Mouse (Mus musculus): ENCODE data around the gene Ubqln4. TPM values are rescaled to one million over a fixed set of nuclear protein-coding genes. Genes with fewer than 3 reads are reported as not detected.
"Not testable (repeated sequence)": the region's sequence is repeated elsewhere in the genome, so short reads cannot be mapped to it uniquely, and the experiment has no call there.

The Ubqln4 gene
- polyA plus RNA-seq, 1 experiment from 2014 or later = 45.9 TPM

DNA sequence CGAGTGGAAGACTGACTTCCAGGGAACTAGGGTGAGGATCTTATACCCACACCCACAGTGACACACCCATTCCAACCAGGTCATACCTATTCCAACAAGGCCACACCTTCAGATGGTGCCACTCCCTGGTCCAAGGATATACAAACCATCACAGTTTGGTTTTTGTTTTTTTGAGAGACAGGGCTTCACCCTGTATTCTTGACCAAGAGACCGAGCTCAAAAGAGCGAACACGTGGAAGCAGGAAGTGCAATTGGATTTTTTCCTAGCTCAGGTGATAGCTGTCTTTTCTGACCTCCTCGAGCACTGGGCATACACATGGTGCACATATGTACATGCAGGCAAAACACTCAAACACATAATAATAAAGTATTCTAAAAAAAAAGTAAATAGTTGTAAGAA is 24.3 kb downstream of the Ubqln4 start:
- ATAC-seq (replicated peaks); H3K27me3 ChIP-seq (replicated peaks); H3K9ac ChIP-seq; H3K4me3 ChIP-seq; H3K27ac ChIP-seq; H3K4me2 ChIP-seq; H3K36me3 ChIP-seq (replicated peaks); H3K9me3 ChIP-seq: not testable (repeated sequence)
- peaks cover 19% of the 10 kb centered on the region for H3K4me1 ChIP-seq
- 87% methylated on average over 5 of the region's 5 CpGs for WGBS

DNA sequence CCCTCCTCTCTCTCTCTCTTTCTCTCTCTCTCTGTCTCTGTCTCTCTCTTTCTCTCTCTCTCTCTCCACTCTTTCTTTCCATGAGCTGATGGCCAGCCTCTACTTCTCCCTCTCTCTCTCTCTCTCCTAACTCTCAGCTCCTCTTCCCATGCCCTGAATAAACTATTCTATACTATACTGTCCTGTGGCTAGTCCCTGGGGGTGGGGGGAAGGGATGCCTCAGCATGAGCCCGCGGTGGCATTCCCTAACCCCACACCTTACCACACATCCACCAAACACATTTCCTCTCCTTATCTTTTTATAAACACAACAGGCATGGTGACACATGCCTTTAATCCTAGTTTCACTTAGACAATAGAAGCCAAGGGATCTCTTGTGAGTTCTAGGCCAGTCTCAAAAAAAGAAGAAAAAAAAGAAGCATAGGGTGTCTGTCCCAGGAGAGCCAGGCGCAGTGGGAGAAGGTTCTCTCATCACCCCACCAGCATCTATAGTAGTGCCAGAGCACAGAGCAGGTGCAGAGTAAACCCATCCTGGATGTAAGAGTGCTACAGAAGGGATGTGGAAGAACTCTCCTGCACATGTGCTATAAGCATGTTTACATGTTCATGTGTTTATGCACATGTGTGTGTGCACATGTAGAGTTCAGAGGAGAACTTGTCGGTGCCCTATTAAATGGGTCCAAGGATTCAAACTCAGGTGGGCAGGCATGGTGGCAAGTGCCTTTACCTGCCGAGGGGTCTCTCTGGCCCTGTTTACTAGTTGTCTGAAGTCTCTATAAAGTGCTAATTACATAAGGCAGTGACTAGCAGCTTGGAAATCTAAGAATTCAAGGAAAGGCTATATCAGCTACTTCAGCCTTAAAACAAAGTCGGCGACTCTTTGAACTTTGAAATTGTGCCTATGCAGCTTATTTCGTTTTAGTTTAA is 25.2 kb downstream of the Ubqln4 start:
- no peaks in the 10 kb centered on the region for H3K9me3 ChIP-seq
- peak; percentile 31; the same call in 1 of the 2 replicates for ATAC-seq (replicated peaks)
- H3K4me3 ChIP-seq = peak overlapping the region; percentile 78
- no peaks in the 10 kb centered on the region for H3K27me3 ChIP-seq (replicated peaks)
- 56% methylated on average over 8 of the region's 8 CpGs for WGBS
- H3K36me3 ChIP-seq (replicated peaks) = peaks cover 5% of the 10 kb centered on the region; the same call in 1 of the 2 replicates
- H3K4me2 ChIP-seq = peak overlapping the region; percentile 71
- H3K9ac ChIP-seq = peak overlapping the region; percentile 93; the same call in 1 of the 2 replicates
- H3K4me1 ChIP-seq = peaks cover 19% of the 10 kb centered on the region
- H3K27ac ChIP-seq = no peak overlapping the region

DNA sequence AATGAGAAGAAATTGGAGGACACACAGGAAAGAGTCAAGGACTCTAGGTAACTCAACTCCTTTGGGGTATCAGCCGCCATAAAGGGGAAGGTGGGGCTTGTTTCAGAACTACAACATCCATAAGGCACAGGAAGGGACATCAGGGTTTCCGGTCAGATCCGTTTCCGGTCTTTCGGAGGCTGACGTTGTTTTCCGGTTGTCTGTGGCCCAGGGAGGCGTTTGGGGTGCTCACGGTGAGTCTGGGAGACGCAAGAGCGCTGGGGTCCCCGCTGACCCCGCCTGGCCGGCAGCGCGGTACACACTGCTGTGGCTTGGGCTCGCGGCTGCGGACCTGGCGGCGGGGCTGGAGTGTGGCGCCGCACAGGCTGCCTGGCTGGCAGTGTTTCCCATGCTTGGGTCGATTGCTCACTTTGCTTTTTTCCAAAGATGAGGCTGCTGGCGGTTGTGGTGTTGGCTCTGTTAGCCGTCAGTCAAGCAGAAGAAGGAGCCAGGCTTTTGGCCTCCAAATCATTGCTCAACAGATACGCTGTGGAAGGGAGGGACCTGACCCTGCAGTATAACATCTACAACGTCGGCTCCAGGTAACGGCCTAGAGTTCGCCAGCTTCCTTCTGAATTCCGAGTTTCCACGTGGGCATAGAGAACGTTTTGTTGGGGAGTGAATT is 26.0 kb downstream of the Ubqln4 start:
- H3K9me3 ChIP-seq = no peaks in the 10 kb centered on the region
- H3K4me1 ChIP-seq = peaks cover 19% of the 10 kb centered on the region
- H3K27me3 ChIP-seq (replicated peaks) = no peaks in the 10 kb centered on the region
- H3K36me3 ChIP-seq (replicated peaks) = peaks cover 5% of the 10 kb centered on the region; the same call in 1 of the 2 replicates
- ATAC-seq (replicated peaks) = peak; percentile 90
- peak overlapping the region; percentile 71 for H3K4me2 ChIP-seq
- H3K4me3 ChIP-seq = peak overlapping the region; percentile 78
- H3K27ac ChIP-seq = peak overlapping the region; percentile 61; the same call in 1 of the 2 replicates
- WGBS = under 1% methylated on average over 34 of the region's 34 CpGs
- H3K9ac ChIP-seq = peak overlapping the region; percentile 93

DNA sequence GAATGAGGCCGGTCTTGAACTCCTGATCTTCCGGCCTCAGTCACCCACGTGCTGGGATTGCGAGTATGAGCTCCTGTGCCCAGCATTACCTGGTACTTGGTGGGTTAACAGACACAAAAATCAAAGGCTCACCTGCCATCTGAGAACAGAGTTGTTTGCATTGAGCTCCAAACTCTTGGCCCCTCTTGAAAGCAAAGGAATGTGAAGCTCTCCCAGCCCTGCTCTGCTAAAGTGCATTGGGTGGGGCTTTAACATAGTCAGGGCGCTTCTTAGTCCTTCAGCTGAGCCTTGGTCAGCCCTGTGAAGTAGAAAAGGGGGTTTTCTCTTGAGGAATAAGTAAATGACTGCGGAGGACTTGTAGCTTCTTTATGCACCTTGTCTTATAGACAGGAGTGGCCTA is 32.2 kb downstream of the Ubqln4 start:
- 97% methylated on average over 6 of the region's 6 CpGs for WGBS
- no peak overlapping the region for H3K4me3 ChIP-seq
- H3K9ac ChIP-seq = no peak overlapping the region
- peaks cover 31% of the 10 kb centered on the region; the same call in 1 of the 2 replicates for H3K36me3 ChIP-seq (replicated peaks)
- peaks cover 6% of the 10 kb centered on the region for H3K4me1 ChIP-seq
- no peak overlapping the region for H3K4me2 ChIP-seq
- no peak overlapping the region for H3K27ac ChIP-seq
- H3K27me3 ChIP-seq (replicated peaks) = no peaks in the 10 kb centered on the region
- ATAC-seq (replicated peaks) = no peak
- H3K9me3 ChIP-seq = no peaks in the 10 kb centered on the region

DNA sequence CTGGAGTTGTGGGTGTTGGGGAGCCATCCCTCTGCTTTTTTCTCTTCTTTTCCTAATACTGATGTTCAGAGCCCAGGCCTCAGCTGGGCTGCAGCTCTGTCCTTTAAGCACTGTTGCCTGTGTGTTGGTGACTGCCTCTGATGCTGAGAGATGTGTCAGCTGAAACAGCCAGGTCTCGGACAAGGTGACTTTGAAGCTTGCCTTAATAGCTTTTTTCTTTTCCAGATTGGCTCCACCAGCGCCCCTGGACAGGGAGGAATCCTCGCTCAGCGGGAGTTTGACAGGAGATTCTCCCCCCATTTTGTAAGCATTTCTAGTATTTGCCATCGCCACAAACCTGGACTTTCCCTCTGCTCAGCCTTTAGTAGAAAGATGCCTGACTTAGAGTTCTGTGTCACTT is 33.1 kb downstream of the Ubqln4 start:
- no peak overlapping the region for H3K4me3 ChIP-seq
- H3K27me3 ChIP-seq (replicated peaks) = no peaks in the 10 kb centered on the region
- H3K9me3 ChIP-seq = no peaks in the 10 kb centered on the region
- H3K36me3 ChIP-seq (replicated peaks) = peaks cover 31% of the 10 kb centered on the region; the same call in 1 of the 2 replicates
- H3K4me1 ChIP-seq = no peaks in the 10 kb centered on the region
- ATAC-seq (replicated peaks) = no peak
- no peak overlapping the region for H3K4me2 ChIP-seq
- no peak overlapping the region for H3K9ac ChIP-seq
- WGBS = 96% methylated on average over 5 of the region's 5 CpGs
- H3K27ac ChIP-seq = no peak overlapping the region

DNA sequence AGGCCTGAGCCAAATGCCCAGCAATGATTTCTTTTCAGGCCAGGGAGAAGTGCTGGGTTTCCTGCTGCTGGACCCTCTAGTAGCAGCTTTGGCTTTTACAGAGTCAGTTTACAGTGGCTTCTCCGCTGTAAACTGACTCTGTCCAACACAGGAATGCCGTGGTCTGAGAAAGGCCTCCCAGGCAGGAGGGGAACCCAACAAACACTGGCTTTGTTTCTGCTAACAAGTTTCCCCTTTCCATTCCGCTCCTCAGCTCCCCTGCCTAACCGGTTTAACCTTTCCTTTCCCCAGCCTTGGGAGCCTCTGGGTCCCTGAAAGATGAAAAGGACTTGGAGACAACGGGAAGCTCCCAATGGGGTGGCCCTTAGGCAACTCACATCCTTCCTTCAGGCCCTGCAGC is 36.7 kb downstream of the Ubqln4 start:
- ATAC-seq (replicated peaks) = no peak
- H3K27me3 ChIP-seq (replicated peaks) = no peaks in the 10 kb centered on the region

DNA sequence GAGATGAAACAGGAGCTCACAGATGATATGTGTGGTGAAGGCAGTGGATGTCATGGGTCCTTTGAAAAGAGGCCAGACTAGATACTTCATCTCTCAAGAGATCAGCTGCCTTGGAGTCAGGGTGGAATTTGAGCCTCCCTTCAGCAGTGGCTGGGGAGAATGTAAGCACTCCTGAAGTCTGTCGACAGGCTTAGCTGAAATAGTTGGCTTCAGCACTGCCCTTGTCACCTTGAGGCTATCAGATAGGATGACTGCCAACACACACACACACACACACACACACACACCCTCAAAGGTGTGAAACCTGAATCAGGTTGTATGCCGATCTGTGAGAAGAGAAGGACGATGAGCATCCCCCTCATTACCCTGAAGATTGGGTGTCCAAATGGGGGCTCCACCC is 37.5 kb downstream of the Ubqln4 start:
- Histone ChIP-seq H3K9me3 (no peaks in the 10 kb centered on the region), H3K9ac (no peak overlapping the region), H3K4me1 (no peaks in the 10 kb centered on the region), H3K4me2 (no peak overlapping the region), H3K36me3 (replicated peaks) (peaks cover 21% of the 10 kb centered on the region; the same call in 1 of the 2 replicates), H3K27me3 (replicated peaks) (no peaks in the 10 kb centered on the region), H3K4me3 (no peak overlapping the region), H3K27ac (no peak overlapping the region)
- WGBS = 55% methylated on average over 3 of the region's 3 CpGs
- ATAC-seq (replicated peaks) = no peak

More for the DNA sequence above, 36.7 kb downstream of the Ubqln4 start:
- Histone ChIP-seq H3K9ac (no peak overlapping the region), H3K27ac (no peak overlapping the region), H3K4me3 (no peak overlapping the region), H3K9me3 (no peaks in the 10 kb centered on the region), H3K4me2 (no peak overlapping the region), H3K36me3 (replicated peaks) (peaks cover 26% of the 10 kb centered on the region; the same call in 1 of the 2 replicates), H3K4me1 (no peaks in the 10 kb centered on the region)
- 30% methylated on average over 5 of the region's 5 CpGs for WGBS

DNA sequence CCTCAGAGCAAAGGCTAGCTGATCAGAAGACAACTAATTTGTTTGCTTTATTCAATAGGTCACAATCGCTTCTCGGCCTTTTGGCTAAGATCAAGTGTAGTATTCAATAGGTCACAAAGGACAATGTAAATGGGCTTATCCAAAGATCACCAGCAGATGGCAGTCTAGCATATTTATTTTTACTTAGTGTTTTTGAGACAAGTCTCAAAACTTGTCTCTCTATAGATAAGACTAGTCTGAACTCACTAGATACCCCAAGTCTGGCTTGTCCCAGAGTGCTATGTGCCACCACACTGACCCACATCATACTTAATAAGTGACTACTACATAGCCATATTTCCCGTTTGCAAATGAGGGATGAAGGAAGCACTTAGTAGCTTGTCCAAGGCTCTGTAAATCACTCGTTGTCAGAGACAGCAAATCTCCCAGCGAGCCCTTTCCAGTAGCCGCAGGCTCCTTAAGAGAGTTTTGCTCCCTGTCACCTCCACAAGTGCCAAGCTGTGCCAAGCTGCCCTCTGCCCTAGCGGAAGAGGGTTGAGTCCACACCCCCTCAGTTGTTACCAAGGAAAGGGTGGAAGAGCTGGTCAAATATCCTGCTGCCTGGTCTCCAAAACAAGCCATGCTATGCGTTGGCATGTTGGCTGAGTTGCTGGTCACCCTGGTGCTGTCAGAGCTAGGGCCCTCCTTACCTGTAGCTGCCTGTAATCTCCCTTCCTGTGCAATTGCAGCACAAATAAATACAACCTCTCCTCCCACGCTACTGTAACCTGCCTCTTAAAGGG is 38.6 kb downstream of the Ubqln4 start:
- Histone ChIP-seq H3K27me3 (replicated peaks) (no peaks in the 10 kb centered on the region), H3K36me3 (replicated peaks) (peaks cover 17% of the 10 kb centered on the region; the same call in 1 of the 2 replicates), H3K9me3 (no peaks in the 10 kb centered on the region), H3K4me2 (no peak overlapping the region), H3K4me1 (no peaks in the 10 kb centered on the region), H3K9ac (no peak overlapping the region), H3K27ac (no peak overlapping the region; the same call in 1 of the 2 replicates), H3K4me3 (no peak overlapping the region)
- ATAC-seq (replicated peaks) = no peak
- 37% methylated on average over 9 of the region's 9 CpGs for WGBS

DNA sequence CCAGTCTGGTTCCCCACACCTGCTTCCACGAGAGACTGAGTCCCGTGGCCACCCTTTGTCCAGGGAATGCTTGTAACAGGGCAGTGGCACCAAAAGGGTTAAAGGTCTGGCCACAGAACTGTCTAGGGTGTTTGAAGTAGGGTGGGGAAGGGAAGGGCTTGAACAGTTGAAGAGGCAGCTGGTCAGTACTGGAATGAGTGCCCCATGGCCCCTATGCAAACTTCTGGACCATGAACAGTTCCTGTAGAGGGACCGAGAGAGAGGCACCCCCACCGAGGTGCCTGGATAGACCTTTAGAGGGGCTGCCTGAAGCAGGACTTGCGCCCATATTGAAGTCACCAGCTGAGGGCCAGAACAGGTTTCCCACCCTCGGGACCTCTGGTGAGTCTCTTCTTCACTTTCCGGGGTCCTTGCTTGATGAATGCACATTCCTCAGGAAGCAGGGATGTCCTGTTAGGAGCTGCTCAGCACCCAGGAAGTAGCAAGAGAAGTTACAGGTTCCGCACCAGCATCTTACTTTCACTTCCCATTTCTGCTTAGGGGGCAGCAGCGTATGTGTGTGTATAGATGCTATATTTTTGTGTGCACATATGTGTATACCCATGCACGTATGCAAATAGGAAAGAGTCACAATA is 39.5 kb downstream of the Ubqln4 start:
- no peak overlapping the region for H3K27ac ChIP-seq
- WGBS = 72% methylated on average over 10 of the region's 10 CpGs
- no peak overlapping the region for H3K4me2 ChIP-seq
- no peak overlapping the region for H3K4me3 ChIP-seq
- peaks cover 8% of the 10 kb centered on the region; the same call in 1 of the 2 replicates for H3K36me3 ChIP-seq (replicated peaks)
- no peaks in the 10 kb centered on the region for H3K4me1 ChIP-seq
- H3K27me3 ChIP-seq (replicated peaks) = no peaks in the 10 kb centered on the region
- H3K9me3 ChIP-seq = no peaks in the 10 kb centered on the region
- ATAC-seq (replicated peaks) = no peak
- H3K9ac ChIP-seq = no peak overlapping the region

DNA sequence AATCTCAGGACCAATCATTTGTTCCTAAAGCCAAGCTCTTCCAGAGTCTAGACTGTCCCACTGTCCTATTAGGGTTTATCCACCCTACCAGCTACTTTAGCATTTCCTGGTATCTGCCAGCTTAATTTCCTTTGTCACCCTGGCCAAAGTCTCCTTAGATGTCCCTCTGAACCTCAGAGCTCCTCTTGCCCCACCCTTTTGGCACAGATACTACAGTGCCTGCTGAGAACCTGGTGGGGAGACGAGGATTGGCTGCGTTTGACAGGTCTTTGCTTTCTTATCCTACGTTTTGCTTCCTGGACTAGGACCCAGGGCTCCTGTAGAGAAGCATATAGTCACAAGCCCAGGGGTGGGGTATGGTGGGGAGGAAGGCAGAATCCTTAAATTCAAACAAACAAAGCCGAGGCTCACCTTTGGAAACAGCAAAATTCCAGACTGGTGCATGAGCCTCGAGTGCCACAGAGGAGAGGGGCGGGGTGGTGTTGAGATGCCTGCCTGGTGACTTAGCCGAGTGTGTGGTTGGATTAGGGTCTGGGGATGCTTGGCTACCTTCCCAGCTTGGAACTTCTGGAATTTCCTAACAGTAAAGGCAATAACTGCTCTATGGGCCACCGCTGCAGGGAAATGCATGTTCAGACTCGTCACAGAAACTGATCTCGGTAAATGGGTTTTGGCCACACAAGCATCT is 40.5 kb downstream of the Ubqln4 start:
- Histone ChIP-seq H3K9ac (no peak overlapping the region), H3K27me3 (replicated peaks) (no peaks in the 10 kb centered on the region), H3K27ac (no peak overlapping the region), H3K4me2 (no peak overlapping the region), H3K36me3 (replicated peaks) (no peaks in the 10 kb centered on the region), H3K4me1 (no peaks in the 10 kb centered on the region), H3K9me3 (no peaks in the 10 kb centered on the region), H3K4me3 (no peak overlapping the region)
- ATAC-seq (replicated peaks) = no peak
- 71% methylated on average over 10 of the region's 10 CpGs for WGBS

DNA sequence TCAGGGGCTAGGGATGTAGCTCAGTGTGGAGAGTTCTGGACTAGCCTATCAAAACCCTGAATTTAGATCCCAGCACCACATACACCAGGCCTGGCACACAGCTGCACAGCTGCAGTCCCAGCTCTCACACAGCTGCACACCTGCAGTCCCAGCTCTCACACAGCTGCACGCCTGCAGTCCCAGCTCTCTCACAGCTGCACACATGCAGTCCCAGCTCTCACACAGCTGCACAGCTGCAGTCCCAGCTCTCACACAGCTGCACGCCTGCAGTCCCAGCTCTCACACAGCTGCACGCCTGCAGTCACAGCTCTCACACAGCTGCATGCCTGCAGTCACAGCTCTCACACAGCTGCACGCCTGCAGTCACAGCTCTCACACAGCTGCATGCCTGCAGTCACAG is 43.0 kb downstream of the Ubqln4 start:
- not testable (repeated sequence) for ATAC-seq (replicated peaks); H3K36me3 ChIP-seq (replicated peaks); H3K27ac ChIP-seq; H3K9ac ChIP-seq; H3K4me2 ChIP-seq; H3K4me3 ChIP-seq; H3K9me3 ChIP-seq; H3K27me3 ChIP-seq (replicated peaks); H3K4me1 ChIP-seq
- WGBS = 79% methylated on average over 4 of the region's 4 CpGs

All from midbrain, embryonic 15.5 days (tissue).